Mouse (Mus musculus): Measurements from ENCODE around the gene Kdm8.

Kdm8 gene

DNA sequence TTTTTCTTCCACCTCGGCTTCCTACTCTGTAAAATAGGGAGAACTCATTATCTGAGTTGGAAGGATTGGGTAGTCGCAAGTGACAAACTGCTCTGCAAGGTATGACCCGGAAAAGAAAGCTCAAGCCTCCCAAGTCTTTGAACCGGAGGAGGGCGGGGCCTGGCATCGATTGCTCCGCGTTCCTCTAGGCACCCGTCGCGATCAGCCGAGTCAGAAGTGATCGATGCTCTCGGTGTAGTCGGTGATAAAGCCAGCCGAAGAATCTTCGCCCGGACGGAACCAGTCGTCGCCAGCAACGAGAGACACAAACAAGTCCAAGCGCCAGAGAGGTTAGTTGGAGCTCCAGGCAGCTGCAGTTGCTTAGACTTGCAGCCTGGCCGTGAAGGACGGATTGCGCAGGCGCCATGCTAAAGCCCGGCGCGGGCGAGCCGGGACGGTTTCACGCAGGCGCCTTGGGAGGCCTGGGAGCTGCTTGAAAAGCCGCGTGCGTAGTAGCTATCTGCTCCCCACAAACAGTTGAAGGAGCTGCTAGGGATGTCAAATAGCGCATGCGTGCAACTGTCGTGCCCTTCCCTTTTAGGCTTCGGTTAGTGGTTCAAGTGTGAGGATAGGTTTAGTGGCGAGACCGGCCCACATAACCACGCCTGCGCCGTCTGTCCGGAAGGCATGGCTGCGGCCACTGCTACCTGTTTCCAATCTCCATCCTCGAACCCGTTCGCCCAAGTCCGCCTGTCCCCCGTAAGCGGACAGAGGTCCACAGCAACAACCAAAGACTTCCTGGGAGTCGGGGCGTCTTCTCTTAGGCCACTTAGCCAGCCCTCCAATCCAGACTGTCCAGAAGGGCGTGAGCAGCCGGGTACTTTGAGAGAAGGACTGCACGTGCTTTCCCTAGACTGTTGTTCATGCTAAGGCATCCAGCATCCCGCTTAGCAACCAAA, at the start of gene Kdm8:
Gene Kdm8 (plus strand): TSS at position 213 of the 938 bp plus-strand sequence.
- peak; percentile 98 for DNase-seq (ENCODE audit: extremely low read depth, low read depth)

DNA sequence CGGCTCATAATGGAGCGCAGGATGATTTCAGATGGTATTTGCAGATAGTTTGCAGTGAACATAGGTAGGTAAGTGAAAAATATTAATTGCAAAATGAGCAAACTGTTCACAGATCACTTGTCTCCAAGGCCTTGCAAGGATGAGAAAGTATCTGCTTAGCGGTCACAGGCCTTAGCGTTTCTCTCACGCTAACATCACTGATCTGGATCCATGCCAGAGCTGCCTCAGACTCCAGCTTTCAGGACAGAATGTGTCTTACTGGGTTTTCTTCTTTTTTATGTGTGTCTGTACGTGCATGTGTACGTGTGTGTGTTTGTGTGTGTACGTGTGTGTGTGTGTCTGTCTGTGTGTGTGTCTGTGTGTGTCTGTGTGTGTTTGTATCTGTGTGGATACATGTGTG, 46.4 kb upstream of the Kdm8 start:
- no peak for DNase-seq (ENCODE audit: extremely low read depth, low read depth)

DNA sequence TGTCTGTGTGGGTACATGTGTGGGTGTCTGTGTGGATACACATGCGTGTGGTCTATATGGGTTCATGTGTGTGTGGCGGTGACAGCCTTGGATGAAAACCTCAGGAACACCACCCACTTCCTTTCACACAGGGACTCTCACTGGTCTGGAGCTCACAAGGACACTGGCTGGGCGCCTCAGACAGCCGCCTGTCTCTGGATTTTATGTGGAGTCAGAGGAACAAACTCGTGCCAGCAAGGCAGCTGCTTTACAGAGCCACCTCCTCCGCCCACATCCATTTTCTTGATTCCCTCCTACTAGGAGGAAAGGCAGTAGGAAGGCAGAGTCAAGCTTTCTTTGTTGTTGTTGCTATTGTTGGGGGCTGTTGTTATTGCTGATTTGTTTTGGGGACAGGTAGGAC, 45.8 kb upstream of the Kdm8 start:
- DNase-seq (ENCODE audit: extremely low read depth, low read depth): no peak

DNA sequence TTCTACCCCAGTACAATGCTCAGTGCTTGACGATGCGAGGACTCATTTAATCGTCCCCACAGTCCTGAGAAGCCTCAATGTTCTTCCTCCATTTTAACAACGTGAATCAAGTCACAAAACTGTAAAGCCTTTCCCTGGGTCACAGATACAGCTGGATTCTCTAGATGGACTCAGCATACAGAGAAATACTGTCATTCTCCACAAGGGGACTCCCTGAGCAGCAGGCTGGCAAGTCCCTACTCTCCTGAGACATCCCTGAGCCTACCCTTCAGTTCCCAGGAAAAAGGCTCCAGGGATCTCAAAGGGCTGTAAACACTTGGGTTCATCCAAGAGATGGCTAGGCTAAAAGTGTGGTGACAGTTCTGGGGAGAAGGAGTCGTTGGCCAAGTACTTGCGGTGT, 37.3 kb upstream of the Kdm8 start:
- no peak for DNase-seq (ENCODE audit: extremely low read depth, low read depth)

DNA sequence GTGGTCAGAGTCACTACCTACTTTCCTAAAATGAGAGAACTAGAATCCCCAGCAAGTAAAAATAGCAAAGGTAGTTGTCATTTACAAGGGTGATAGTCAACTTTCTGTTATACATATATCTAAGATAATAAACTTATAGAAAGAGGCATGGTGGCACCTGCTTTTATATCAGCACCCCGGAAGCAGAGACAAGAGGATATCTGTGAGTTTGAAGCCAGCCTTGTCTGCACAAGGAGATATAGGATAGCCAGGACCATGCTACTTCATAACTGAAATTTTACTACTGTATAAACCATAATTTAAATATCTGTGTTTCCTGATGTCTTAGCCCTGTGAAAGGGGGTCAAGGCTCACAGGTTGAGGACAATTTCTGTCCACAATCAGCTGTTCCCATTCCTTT, 29.4 kb upstream of the Kdm8 start:
- no peak for DNase-seq (ENCODE audit: extremely low read depth, low read depth)

DNA sequence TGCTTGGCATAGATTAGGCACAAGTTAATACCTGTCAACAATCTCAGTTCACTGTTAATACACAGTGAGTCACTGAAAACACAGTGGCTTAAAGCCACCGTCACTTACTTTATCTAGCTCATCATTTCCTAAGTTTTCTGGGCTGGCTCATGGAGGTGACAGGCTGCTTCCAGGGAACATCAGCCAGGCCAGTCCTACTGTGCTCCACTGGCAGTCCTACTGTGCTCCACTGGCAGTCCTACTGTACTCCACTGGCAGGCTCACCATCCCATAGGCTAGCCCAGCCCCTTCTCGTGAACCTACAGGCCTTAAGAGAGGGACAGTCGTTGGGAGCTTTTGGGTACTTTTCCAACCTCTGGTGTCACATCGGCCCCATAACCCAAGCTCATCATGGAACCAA, 28.7 kb upstream of the Kdm8 start:
- no peak for DNase-seq (ENCODE audit: extremely low read depth, low read depth)

DNA sequence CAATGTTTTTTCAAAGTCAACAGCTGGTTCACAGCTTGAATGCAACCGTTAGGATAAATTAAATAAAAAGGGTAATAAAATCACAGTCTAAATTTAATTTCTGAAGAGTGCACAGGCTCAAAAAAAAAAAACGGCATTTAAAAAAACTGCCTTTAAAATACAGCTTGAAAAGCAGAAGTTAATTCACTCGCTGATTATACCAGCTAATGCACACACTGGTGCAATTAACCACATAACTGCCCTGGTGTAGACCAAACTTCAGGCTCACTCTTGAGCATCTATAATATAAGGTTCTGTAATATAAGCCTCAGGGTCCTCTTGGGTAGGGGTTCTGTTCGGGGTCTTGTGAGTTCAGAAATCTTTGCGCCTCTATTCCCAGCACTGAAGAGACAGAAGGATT, 27.7 kb upstream of the Kdm8 start:
- peak; percentile 29 for DNase-seq (ENCODE audit: extremely low read depth, low read depth)

DNA sequence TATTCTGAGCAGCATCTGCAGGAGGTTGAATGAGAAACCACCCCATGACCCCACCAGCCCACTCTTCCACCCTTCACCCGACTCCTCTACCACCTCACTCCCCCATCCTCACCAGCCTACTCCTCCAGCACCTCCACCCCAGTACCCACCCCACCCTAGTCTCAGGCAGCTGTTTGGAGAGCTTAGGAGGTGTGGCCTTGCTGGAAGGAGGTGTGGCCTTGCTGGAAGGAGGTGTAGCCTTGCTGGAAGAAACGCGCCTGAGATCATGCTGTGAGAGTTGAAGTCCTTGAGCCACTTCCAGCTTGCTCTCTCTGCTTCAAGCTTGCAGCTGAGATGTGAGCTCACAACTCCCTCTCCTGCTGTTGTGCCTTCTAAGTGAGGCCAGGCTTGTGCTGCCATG, 26.1 kb upstream of the Kdm8 start:
- DNase-seq (ENCODE audit: extremely low read depth, low read depth): no peak

DNA sequence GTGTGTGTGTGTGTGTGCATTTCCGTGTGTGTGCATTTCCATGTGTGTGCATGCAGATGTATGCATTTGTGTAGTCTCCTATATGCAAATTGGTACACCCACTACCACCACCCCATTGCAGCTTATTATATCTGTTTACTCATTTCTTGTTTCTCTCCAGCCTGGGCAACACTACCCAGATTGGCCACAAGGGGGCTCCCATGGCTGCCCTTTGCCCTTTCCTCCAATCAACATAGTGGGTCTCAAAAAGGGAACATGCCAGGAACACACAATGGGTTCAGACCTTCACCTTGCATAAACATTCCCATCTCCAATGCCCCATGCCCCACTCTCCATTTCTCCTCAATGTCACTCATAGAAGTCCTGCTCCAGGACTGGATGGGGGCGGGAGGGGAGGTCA, 24.3 kb upstream of the Kdm8 start:
- DNase-seq (ENCODE audit: extremely low read depth, low read depth): peak; percentile 44

DNA sequence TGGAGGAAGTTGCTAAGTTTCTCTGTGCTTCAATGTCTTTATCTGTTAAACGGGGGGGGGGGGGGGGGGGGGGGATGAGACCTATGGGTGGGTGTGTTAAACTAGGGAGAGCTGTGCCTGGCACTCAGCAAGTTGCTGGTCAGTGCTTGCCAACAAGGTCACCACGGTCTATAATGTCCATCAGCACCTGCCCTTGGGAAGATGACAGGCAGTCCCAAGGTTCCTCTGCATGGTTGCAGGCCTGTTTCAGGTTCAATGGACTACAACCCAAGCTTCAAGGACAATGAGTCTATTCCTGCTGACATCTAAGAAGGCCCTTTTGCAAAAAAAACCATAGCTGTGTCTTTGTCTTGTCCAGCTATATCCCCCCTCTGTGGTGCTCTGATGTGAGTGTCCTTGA, 22.6 kb upstream of the Kdm8 start:
- DNase-seq (ENCODE audit: extremely low read depth, low read depth): no peak

DNA sequence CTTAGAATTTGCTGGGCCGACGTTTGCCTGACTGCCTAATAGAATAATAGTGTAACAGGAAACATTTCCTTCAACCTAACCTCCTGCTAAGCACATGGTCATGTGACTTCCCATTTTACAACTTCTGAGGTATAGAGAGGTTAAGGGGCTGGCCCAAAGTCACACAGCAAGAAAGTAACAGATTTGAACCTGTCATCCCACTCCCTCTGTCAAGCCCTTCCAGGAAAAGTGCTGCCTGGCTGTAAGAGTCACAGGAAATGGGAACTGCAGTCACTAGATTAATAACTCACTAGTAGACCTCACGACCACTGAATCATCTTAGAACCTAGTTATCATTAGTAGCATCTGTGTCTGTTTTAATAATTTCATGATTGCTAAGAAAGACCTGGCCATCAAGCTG, 21.4 kb upstream of the Kdm8 start:
- peak; percentile 45 for DNase-seq (ENCODE audit: extremely low read depth, low read depth)

DNA sequence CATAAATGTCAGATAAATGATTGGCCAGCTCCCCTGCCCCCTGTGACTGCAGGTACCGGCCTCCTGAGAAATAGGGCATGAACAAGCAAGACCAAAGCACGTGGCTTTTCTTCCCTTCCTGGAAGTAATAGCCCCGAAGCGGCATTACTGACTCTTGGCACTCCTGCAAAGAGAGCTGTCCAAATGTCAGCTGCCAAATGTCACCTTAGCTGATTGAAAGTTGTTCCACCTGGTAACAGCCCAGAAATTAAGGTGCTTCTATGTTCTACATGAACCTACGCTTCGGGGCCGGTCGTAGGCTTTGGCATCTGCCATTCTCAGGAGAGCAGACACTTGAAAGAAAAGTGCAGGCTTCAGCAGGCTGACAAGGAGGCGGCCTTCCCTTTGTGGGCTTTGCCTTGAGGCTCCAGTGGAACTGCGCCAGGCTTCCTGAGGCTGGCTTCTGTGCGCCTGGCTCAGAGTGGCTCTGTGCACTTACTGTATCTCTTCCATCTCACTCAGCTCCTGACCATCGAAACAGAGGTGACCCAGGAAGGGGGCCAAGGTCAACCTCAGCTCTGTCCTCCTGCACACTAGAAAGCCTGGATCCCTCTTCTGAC, 16.9 kb upstream of the Kdm8 start:
- DNase-seq (ENCODE audit: extremely low read depth, low read depth): no peak

DNA sequence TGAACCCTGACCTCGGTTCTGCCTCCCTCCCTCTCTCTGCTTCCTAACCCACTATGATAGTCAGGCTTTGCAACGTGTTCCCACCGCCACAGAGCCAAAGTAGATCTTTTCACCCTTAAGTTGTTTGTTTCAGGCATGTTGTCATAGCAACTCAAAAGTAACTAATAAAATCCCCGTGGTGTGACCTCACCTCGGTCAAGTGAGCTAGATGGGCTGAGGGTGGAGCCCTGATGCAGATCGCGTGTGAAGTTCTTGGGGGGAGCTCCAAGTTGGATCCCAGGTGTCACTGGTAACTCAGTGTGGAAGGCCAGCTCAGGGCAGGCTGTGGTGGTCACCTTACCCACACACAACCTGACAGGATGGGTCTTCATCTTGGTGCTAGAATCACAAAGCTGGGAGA, 16.1 kb upstream of the Kdm8 start:
- DNase-seq (ENCODE audit: extremely low read depth, low read depth): no peak

DNA sequence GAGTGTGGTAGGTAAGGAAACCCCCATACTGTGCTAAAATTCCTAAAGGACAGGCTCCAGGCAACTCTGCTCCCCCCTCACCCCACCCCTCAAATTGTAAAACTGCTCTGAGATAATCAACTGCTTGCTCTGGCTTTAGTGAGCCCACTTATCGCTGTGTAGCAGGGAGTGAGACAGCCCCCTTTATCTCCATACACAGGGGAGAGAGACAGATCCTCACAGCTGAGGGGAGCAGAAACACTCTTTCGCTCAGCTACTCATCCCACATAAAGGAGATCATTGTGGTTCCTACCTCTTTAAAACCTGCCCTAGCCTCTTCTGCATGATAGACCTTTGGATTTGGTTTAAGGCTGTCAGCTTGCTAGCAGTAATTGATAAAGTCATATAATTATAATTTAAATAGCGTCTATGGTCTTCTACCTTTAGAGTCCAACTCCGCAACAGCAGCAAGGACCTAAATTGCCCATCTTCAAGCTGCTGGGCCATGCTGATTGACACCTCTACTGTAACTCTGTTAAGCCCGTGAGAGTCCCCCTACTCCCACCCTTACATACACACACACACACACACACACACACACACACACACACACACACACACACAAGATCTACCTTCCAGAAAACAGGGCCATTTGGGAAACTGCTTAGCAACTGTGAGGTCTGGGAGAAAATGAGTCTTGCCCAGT, 15.5 kb upstream of the Kdm8 start:
- peak; percentile 74 for DNase-seq (ENCODE audit: extremely low read depth, low read depth)

DNA sequence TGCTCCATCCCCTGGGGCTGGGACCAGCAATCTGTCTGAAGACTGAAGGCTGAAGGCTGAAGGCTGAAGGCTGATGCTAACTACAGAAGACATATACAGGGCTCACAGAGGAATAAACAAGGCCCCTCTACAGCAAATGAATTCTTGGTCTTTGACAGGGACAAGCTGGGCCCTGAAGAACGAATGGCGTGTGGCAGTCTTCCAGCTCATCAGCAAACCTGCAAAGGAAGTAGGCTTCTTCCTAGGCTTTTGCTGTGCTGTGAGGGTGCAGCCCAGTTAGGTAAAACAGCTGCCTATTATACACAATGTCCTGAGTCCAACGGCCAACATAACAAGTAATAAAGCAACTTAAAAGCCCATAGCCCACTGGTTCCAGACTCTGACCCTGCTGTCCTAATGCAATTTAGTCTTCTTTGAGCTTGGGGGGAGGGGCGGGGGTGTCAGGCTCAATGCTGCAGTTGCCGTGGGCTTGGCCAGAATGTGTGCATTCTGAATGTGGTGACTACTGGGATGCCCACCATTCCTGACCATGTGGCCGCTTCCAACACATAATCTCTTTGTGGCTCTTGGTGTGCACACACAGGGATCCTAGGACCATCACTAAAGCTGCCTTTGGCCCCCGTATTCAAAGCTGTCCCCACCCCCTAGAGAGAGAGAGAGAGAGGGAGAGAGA, 14.2 kb upstream of the Kdm8 start:
- DNase-seq (ENCODE audit: extremely low read depth, low read depth): no peak

DNA sequence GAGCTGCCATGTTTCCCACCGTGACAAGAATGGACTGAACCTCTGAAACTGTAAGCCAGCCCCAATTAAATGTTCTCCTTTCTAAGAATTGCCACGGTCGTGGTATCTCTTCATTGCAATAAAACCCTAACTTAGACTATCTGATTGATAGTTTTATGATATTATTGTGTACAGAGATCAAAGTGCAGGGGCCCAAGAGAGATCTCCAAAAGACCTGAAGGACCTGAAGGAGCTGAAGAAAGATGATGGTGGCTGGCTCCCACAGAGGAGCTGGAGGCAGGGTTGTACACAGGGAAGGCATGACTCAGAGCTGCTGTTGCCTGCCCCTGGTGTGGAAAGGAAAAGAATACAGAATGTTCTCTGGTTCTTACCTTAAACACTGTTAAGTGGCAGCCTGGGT, 10.6 kb upstream of the Kdm8 start:
- DNase-seq (ENCODE audit: extremely low read depth, low read depth): no peak

DNA sequence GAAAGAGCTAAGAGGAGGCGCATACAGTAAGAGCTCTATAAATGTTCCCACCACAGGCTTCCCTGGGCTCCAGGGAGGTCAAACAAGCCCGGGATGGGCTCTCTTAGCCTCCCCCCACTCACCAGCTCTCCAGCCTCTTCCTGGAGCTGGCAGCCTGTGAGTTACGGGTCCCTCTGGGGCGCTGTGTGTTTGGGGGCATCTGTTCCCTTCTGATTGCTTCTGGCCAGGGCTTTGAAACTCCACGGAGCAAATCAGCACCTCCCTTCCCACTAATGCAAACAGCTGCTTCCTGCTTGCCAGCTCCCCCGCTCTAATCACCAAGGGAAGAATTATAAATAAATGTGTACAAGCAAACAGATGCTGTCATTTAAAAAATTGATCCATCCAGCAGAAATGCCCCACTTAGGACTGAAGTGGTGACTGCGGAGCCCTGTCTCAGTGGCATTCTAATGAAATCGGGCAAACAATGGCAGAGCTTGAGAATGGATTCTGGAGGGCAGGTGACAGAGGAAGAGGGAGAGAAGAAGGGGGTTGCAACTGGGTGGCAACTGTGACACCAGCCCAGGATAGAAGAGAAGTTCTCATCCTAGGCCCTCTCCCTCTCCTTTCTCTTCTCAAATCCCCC, 9.7 kb upstream of the Kdm8 start:
- no peak for DNase-seq (ENCODE audit: extremely low read depth, low read depth)

DNA sequence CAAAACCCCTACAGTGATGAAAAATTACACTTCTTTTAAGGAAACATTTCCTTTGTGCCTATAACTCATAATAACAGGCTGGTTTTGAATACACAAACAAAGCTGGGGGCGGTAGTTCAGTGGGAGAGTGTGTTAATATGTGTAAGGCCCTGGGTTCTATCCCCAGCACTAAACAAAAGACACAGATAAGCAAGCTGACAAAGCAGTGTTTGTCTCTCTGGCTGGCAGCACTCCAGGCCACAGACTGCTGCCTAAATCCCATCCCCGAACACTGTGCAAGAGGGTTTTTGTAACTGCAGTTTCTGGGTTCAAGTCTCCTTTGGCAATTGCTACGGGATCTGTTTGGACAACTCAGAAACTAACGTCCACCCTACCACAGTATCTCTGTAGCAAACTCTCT, 2.2 kb upstream of the Kdm8 start:
- no peak for DNase-seq (ENCODE audit: extremely low read depth, low read depth)

DNA sequence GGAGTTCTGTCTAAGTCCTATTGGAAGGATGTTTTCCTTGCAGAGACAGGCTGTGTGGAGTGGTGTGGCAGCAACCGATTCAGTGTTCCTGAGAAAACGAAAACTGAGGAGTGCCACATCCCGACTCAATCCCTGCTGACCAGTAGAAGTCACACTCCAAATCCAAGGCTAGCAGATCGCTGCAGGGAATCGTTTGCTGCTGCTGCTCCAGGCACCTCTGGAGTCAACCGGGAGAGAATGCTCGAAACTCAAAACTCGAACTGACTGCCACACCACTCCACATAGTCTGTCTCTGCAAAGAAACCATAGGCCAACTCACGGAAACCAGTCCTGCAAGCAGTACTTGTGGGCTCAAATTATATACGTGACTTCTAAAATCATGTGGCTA, 406 bp upstream of the Kdm8 start:
- DNase-seq (ENCODE audit: extremely low read depth, low read depth): no peak

DNA sequence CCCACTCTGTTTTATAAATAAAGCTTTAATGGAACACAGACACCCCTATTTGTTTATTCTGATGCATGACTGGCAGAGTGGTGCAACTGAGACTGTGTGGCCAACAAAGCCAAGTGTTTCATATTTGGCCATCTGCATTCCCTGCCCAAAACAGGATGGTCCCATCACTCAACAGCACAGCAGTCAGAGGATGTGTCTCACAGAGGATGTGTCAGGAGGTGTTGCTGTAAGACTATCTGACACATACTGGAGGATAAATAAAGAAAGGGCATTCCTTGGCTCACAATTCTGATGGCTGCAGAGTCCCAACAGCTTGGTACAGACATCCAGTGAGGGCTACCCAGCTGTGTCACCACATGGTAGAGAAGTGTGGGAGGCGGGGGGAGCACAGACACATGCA, 6.2 kb downstream of the Kdm8 start:
- DNase-seq (ENCODE audit: extremely low read depth, low read depth): no peak

DNA sequence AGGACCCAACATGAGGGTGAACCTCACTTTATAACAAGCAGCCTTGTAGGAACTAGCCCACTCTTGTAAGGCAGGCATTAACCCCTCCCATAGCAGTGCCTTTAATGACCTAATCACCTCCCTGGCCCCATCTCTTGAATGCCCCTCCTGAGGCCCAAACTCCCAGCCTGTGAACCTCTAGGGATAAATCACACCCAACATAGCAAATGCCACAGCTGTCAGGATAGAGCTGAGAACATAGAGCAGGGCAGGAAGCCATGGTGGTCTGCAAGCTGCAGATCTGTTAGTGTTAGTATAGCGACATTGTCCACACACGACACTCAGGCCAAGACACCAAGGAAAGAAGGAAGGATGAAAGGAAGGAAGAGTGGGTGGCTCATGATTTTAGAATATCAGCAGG, 6.6 kb downstream of the Kdm8 start:
- no peak for DNase-seq (ENCODE audit: extremely low read depth, low read depth)

DNA sequence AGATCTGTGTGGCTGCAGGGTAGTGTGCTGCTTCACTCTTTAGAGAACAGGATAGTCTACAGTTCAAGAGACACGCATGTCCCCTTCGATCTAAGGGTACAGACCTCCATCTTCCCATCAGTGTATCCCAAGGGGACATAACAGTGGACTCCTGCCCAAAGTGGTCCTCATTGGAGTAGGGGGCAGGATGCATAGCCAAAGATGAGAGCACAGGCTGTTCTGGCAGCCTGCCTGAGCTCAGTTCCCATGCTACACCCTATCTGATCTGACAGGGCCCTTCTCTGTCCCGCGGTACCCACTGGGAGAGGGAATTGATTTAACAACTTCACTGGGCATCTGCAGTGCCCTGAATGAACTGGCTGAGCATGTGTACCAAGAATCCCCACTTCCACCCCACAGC, 9.2 kb downstream of the Kdm8 start:
- no peak for DNase-seq (ENCODE audit: extremely low read depth, low read depth)
